Mouse (Mus musculus): ENCODE data around the gene Srsf5.
"Not testable (repeated sequence)": the region's sequence is repeated elsewhere in the genome, so short reads cannot be mapped to it uniquely, and the experiment has no call there.

Gene Srsf5

GRCm38 (mm10) chr12:80945334-80945995 lies at the start of gene Srsf5:
Srsf5 (plus strand) TSS chr12:80945504.
- peak; percentile 99 for DNase-seq (ENCODE audit: low spot score)

DNA sequence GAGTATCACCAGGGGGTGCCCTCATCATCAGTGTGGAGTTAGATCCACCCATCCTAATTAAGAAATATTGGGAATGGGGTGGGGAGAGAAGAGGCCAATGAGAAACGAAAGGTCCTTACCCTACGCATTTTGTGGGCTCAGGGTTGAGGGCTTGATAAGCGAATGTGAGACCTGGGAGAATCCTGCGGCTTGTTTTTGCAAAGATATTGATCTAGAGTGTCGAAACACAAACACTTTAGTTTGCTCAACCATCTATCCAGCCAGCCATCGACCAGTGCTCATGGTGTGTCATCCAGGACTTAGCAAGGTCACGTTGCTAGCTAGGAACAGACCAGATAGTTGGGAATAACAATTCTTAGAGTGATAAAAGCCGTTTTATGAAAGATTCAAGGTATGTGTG lies 35.7 kb upstream of the Srsf5 start:
- DNase-seq (ENCODE audit: low spot score) = no peak

- peak; percentile 53 for DNase-seq (ENCODE audit: low spot score)
Observed at GRCm38 (mm10) chr12:80917764-80918163, 27.5 kb upstream of the Srsf5 start.

- DNase-seq (ENCODE audit: low spot score) = no peak
Observed at GRCm38 (mm10) chr12:80921301-80921700, 24.0 kb upstream of the Srsf5 start.

GRCm38 (mm10) chr12:80922869-80923268 lies 22.4 kb upstream of the Srsf5 start:
- peak; percentile 28 for DNase-seq (ENCODE audit: low spot score)

GRCm38 (mm10) chr12:80923602-80924001 lies 21.7 kb upstream of the Srsf5 start:
- no peak for DNase-seq (ENCODE audit: low spot score)

- peak; percentile 68 for DNase-seq (ENCODE audit: low spot score)
Observed at GRCm38 (mm10) chr12:80924205-80924604, 21.1 kb upstream of the Srsf5 start.

- no peak for DNase-seq (ENCODE audit: low spot score)
Observed at GRCm38 (mm10) chr12:80925919-80926318, 19.4 kb upstream of the Srsf5 start.

DNA sequence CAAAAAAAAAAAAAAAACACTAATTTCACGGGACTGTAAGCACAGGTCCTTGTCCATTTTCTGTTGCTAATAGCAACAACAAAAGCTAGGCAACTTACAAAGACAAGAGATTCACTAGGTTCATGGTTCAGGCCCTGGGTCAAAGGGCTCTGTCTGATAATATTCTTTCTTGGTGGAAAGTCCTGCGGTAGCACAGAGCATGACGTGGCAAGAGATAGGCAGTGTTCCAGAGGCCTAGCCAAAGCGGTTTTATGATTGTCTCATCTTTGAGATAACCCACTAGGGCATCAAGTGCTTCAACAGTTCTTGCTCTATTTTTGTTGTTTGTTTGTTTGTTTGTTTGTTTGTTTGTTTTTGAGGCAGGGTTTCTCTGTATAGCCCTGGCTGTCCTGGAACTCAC lies 18.8 kb upstream of the Srsf5 start:
- no peak for DNase-seq (ENCODE audit: low spot score)

GRCm38 (mm10) chr12:80927518-80927917 lies 17.8 kb upstream of the Srsf5 start:
- no peak for DNase-seq (ENCODE audit: low spot score)

- DNase-seq (ENCODE audit: low spot score) = no peak
Observed at GRCm38 (mm10) chr12:80928881-80929280, 16.4 kb upstream of the Srsf5 start.

- no peak for DNase-seq (ENCODE audit: low spot score)
Observed at GRCm38 (mm10) chr12:80930141-80930540, 15.2 kb upstream of the Srsf5 start.

- no peak for DNase-seq (ENCODE audit: low spot score)
Observed at GRCm38 (mm10) chr12:80931402-80932140, 13.7 kb upstream of the Srsf5 start.

GRCm38 (mm10) chr12:80932865-80933264 lies 12.4 kb upstream of the Srsf5 start:
- no peak for DNase-seq (ENCODE audit: low spot score)

DNA sequence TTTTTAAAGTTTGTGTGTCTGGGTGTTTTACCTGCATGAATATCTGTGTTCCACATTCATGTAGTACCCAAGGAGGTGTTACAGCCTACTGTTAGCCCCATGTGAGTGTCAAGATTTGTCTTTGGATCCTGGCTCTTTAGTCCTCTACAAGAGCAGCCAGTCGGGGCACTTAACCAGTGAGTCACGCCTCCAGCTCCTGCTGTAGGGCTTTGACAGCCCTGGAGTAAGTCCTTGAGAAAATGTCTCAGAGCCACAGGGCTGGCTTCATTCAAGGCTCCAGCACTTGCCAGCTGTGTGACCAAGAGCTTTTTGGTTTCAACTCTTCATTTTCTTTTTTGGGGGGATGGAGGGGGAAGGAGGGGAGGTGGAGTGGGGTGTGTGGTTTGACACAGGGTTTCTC lies 8.6 kb upstream of the Srsf5 start:
- DNase-seq (ENCODE audit: low spot score) = peak; percentile 69

DNA sequence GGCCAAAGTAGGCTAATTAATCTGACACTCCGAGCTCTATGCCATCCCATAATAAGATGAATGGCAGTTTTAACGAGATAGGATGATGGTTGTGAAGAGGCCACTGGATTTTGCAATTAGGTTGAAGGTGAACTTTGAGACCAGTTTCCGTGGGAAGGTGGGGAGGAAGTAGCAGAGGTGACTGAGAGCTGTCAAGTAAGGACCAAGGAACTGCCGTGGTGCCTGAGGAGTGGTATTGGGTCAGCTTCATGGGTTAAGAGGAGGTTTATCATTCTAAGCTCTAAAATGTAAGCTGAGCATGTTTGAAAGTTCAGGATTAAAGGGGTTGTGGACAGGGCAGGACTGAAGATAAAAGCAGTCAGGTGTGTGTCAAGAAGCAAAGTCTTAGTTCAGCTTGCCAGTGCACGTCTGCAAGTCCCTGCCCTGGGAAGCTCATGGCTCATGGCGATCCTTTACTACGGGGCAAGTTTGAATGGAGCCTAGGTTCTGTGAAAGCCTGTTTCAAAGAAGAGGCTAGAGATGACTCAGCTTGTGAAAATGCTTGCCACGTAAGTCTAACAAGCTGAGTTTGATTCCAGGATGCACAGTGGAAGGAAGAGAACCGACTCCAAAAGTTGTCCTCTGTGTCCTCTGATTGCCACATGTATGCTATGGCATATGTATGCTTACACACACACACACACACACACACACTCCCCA lies 7.8 kb upstream of the Srsf5 start:
- no peak for DNase-seq (ENCODE audit: low spot score)

DNA sequence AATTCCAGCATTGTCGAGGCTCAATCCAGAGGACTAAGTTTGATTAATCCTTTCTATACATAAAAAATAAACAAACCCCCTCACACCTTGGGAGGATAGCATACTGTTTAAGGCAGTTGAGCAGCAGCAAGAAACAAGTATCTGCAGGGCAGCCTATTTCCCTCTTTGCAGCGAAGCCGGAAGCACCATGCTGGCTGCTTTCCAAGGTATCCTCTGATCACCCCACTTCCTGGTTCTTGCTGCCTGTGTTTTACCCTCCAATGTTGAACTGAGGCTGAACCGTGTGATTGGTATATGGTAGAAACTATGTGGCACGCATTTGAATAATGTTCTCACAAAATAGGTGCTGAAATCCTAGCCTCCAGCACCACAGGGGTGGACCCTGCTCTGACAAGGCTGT lies 6.7 kb upstream of the Srsf5 start:
- DNase-seq (ENCODE audit: low spot score) = peak; percentile 82

DNA sequence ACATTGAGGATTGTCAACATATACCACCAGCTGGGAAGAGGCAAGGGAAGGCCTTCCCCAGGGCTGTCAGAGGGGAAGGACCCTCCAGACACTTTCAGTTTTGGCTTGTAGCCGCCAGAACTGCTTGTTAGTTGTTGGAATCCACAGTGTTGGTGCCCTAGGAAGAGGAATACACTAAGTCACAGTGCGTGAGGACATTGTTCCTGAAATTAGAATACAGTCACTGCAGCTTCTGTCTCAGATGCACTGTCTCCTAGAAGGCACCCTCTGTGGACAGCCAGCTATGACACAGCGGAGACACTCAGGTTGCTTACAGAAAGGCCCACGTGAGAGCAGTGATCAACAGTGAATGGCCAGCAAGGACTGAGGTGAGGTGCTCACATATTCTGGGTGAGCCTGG lies 6.1 kb upstream of the Srsf5 start:
- DNase-seq (ENCODE audit: low spot score) = no peak

GRCm38 (mm10) chr12:80941886-80942285 lies 3.4 kb upstream of the Srsf5 start:
- no peak for DNase-seq (ENCODE audit: low spot score)

DNA sequence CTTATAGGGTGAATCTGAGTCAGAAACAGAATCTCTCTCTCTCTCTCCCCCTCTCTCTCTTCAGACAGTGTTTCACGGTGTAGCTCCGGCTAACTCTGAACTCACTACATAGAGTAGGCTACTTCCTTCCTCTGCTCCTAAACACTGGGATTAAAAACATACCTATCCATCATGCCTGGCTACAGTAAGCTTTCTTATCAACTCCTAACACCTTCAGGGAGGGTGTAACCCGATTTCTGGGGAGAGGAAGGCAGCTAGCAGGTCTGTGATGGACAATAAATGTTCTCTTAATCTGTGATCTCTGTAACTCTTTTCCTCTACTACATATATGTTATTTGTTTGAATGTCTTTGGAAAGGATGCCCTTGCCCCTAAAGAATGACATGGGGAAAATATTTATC lies 1.9 kb upstream of the Srsf5 start:
- no peak for DNase-seq (ENCODE audit: low spot score)

DNA sequence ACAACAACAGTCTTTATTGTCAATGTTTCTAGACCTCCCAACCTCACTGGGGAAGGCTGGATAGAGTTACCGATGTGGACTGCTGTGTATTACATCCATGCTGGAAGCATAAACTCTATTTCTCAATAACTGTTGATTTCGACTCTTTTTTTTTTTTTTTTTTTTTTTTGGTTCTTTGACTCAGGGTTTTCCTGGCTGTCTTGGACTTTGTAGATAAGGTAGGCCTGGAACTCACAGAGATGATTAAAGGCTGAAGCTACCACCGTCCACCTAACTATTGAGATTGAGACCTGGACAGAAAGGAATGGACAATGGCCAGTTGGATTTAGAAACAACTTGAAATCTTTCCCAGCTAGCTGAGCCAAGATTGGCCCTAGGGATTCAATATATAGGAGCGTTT lies 1.1 kb upstream of the Srsf5 start:
- DNase-seq (ENCODE audit: low spot score) = no peak

DNA sequence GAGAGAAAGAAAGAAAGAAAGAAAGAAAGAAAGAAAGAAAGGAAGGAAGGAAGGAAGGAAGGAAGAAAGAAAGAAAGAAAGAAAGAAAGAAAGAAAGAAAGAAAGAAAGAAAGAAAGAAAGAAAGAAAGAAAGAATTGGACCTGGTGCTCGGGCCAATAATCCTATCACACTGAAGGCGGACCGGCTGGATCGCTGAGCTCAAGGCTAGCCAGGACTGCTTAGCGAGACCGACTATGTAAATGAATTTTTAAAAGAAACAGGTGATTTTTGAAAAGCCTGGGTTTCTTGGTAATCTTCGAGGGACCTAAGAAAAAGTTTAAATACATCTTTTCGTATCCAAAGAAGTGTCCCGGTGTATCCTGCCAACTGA lies 356 bp upstream of the Srsf5 start:
- not testable (repeated sequence) for DNase-seq (ENCODE audit: low spot score)

DNA sequence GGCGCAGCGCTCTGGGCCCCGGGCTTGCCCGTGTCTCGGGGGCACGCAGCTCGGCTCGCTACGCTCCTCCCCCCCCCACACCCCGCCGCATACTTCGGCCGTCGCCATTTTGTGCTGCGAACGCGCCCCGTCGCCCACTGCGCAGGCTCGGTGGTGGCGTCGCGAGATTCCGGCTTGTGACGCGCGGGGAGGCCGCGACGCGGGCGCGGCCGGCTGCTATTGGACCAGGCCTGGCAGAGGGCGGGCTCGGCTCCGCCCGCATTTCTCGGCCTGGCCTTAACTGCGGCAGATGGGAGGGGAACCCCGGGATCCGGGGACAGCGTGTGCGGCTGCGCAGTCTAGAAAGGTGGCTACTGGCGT lies 672 bp downstream of the Srsf5 start:
- peak; percentile 96 for DNase-seq (ENCODE audit: low spot score)

All from lung, postnatal 25 days (tissue).